Mouse (Mus musculus) heart, embryonic 15.5 days (tissue): ENCODE measurements around the gene Hsd17b14. TPM values are rescaled to one million over a fixed set of nuclear protein-coding genes. Genes with fewer than 3 reads are reported as not detected.

ENCODE experiments used
- ATAC-seq: fragments of 200-750 bp; cut with Nextera tagmentation; replicated peaks from 2 replicates; pipeline ENCODE4 v1.8.0; 2017; ENCODE audit warnings: low read depth, moderate TSS enrichment; ENCODE audit not compliant: insufficient number of reproducible peaks, insufficient read depth, low FRiP score
- H3K27ac ChIP-seq: fragments of 300-500 bp; sonication (generic); 2 replicates; pipeline ENCODE4 v1.5.1; 2015; ENCODE audit warnings: mild to moderate bottlenecking, inconsistent platforms
- H3K27me3 ChIP-seq: fragments of 300-500 bp; sonication (generic); 2 replicates; pipeline ENCODE4 v1.6.1; 2015; ENCODE audit warnings: inconsistent platforms
- H3K36me3 ChIP-seq: fragments of 300-500 bp; sonication (generic); 2 replicates; pipeline ENCODE4 v1.6.1; 2015; ENCODE audit warnings: mild to moderate bottlenecking, inconsistent platforms
- H3K4me1 ChIP-seq: fragments of 300-500 bp; sonication (generic); replicated peaks from 2 replicates; pipeline ENCODE4 v1.6.1; 2015; ENCODE audit warnings: inconsistent platforms
- H3K4me2 ChIP-seq: fragments of 300-500 bp; sonication (generic); 2 replicates; pipeline ENCODE4 v1.6.1; 2015; ENCODE audit warnings: inconsistent platforms, mild to moderate bottlenecking, moderate library complexity
- H3K4me3 ChIP-seq: fragments of 300-500 bp; sonication (generic); 2 replicates; pipeline ENCODE4 v1.5.1; 2015; ENCODE audit warnings: mild to moderate bottlenecking, inconsistent platforms
- H3K9ac ChIP-seq: fragments of 300-500 bp; sonication (generic); 2 replicates; pipeline ENCODE4 v1.6.1; 2015; ENCODE audit warnings: mild to moderate bottlenecking, inconsistent platforms
- H3K9me3 ChIP-seq: fragments of 300-500 bp; sonication (generic); replicated peaks from 2 replicates; pipeline ENCODE4 v1.6.1; 2016; ENCODE audit warnings: inconsistent platforms
- WGBS: fragments of 180-500 bp; shearing (Covaris S2); methylation state at CpG from one replicate; pipeline ENCODE4 v1.1.7; 2015; ENCODE audit warnings: mixed read lengths; 5-methylcytosine and 5-hydroxymethylcytosine counted together
- polyA plus RNA-seq: library from polyadenylated mRNA; unstranded; fragments of >200 nt; fragmentation: Nextera tagmentation; extraction: Ambion mirVana; gene quantifications from 2 replicates; pipeline ENCODE4 v1.2.1, GENCODE M21; 2015

Hsd17b14 gene
- polyA plus RNA-seq, 1 experiment from 2014 or later: 0.24 TPM

- no peak for ATAC-seq
- no peaks in the 10 kb centered on the region for H3K36me3 ChIP-seq
These were observed 14.1 kb downstream of the Hsd17b14 start for GRCm38 (mm10) chr7:45568601-45569473.

GRCm38 (mm10) chr7:45570103-45570741 is 15.5 kb downstream of the Hsd17b14 start, which contains the start of gene Bcat2:
Bcat2 (plus strand) TSS chr7:45570153.
- H3K27ac ChIP-seq: peak within 1 kb of the TSS; percentile 89
- WGBS: 1% methylated on average over 41 of the region's 42 CpGs
- H3K9ac ChIP-seq: peak within 1 kb of the TSS; percentile 80
- ATAC-seq: peak; percentile 64
- H3K4me3 ChIP-seq: peak within 1 kb of the TSS; percentile 65
- no peaks in the 10 kb centered on the region for H3K9me3 ChIP-seq
- H3K27me3 ChIP-seq: no peaks in the 10 kb centered on the region
- peaks cover 38% of the 10 kb centered on the region for H3K4me1 ChIP-seq
- H3K4me2 ChIP-seq: peak within 1 kb of the TSS; percentile 73
- no peaks in the 10 kb centered on the region for H3K36me3 ChIP-seq

More at GRCm38 (mm10) chr7:45568601-45569473, 14.1 kb downstream of the Hsd17b14 start:
- H3K27me3 ChIP-seq: no peaks in the 10 kb centered on the region
- peak overlapping the region; percentile 75 for H3K4me2 ChIP-seq
- peak overlapping the region; percentile 52 for H3K4me3 ChIP-seq
- peaks cover 30% of the 10 kb centered on the region for H3K4me1 ChIP-seq
- 72% methylated on average over 10 of the region's 10 CpGs for WGBS
- H3K9me3 ChIP-seq: no peaks in the 10 kb centered on the region
- H3K9ac ChIP-seq: no peak overlapping the region; the same call in 1 of the 2 replicates
- peak overlapping the region; percentile 88 for H3K27ac ChIP-seq

- no peak overlapping the region for H3K4me3 ChIP-seq
- no peaks in the 10 kb centered on the region for H3K9me3 ChIP-seq
- peaks cover 38% of the 10 kb centered on the region for H3K4me1 ChIP-seq
- H3K9ac ChIP-seq: no peak overlapping the region
- WGBS: 67% methylated on average over 1 of the region's 1 CpGs
- H3K4me2 ChIP-seq: no peak overlapping the region
- ATAC-seq: no peak
- no peak overlapping the region for H3K27ac ChIP-seq
- H3K27me3 ChIP-seq: no peaks in the 10 kb centered on the region
- peaks cover 13% of the 10 kb centered on the region; the same call in 1 of the 2 replicates for H3K36me3 ChIP-seq
These were observed 17.3 kb downstream of the Hsd17b14 start for GRCm38 (mm10) chr7:45571966-45572365.

DNA sequence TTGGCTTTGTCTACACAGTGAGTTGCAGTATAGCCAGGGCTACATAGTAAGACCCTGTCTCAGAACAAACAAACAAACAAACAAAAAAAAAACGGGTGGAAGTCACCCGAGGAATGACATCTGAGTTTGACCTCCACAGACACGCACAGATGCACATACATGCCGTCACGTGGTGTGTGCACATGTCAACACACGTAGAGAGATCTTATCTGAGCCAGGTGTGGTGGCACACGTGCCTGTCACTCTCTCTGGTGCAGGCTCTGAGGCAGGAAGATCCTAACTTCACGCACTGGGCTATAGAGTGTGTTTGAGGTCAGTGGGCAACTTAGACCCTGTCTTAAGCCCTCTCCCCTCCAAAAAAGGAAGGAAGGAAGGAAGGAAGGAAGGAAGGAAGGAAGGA is 19.3 kb downstream of the Hsd17b14 start:
- no peak overlapping the region for H3K9ac ChIP-seq
- H3K9me3 ChIP-seq: no peaks in the 10 kb centered on the region
- ATAC-seq: no peak
- H3K4me1 ChIP-seq: peaks cover 25% of the 10 kb centered on the region
- no peak overlapping the region for H3K27ac ChIP-seq
- no peak overlapping the region for H3K4me2 ChIP-seq
- no peaks in the 10 kb centered on the region for H3K27me3 ChIP-seq
- WGBS: 73% methylated on average over 8 of the region's 8 CpGs
- no peak overlapping the region for H3K4me3 ChIP-seq
- peaks cover 31% of the 10 kb centered on the region; the same call in 1 of the 2 replicates for H3K36me3 ChIP-seq

GRCm38 (mm10) chr7:45574472-45575379 is 20.0 kb downstream of the Hsd17b14 start:
- no peaks in the 10 kb centered on the region for H3K27me3 ChIP-seq
- peaks cover 33% of the 10 kb centered on the region; the same call in 1 of the 2 replicates for H3K36me3 ChIP-seq
- H3K4me1 ChIP-seq: peaks cover 24% of the 10 kb centered on the region
- no peak for ATAC-seq
- H3K9ac ChIP-seq: no peak overlapping the region
- H3K27ac ChIP-seq: no peak overlapping the region
- WGBS: 70% methylated on average over 15 of the region's 15 CpGs
- no peak overlapping the region for H3K4me2 ChIP-seq
- H3K9me3 ChIP-seq: no peaks in the 10 kb centered on the region
- no peak overlapping the region for H3K4me3 ChIP-seq

DNA sequence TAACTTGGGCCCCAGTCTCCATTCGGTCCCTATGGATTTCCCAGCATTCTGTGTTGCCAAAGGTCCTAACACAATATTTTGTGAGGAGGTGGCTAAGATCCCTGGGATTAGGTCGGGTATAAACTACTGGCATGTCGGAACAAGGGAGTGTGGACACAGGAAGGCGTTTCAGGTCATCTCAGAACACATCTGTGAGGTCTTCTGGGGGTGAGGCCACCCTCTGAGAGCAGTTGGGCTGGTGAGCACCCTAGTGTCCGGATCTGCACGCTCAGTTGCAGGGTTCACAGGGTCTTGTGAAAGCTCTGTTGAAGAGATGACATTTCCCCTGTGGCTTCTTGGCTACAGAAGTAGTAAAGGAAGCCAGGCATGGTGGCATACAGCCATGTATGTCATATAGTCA is 31.2 kb downstream of the Hsd17b14 start:
- 88% methylated on average over 6 of the region's 6 CpGs for WGBS
- no peaks in the 10 kb centered on the region for H3K27me3 ChIP-seq
- H3K9me3 ChIP-seq: no peaks in the 10 kb centered on the region
- no peak overlapping the region for H3K4me2 ChIP-seq
- H3K9ac ChIP-seq: no peak overlapping the region
- peaks cover 3% of the 10 kb centered on the region for H3K4me1 ChIP-seq
- no peak overlapping the region for H3K27ac ChIP-seq
- ATAC-seq: no peak
- H3K36me3 ChIP-seq: peaks cover 26% of the 10 kb centered on the region
- no peak overlapping the region for H3K4me3 ChIP-seq

- no peaks in the 10 kb centered on the region for H3K27me3 ChIP-seq
- WGBS: 92% methylated on average over 23 of the region's 23 CpGs
- no peak overlapping the region for H3K27ac ChIP-seq
- no peaks in the 10 kb centered on the region for H3K9me3 ChIP-seq
- ATAC-seq: no peak
- peaks cover 3% of the 10 kb centered on the region for H3K4me1 ChIP-seq
- peaks cover 24% of the 10 kb centered on the region for H3K36me3 ChIP-seq
- H3K4me2 ChIP-seq: no peak overlapping the region
- no peak overlapping the region for H3K9ac ChIP-seq
- no peak overlapping the region for H3K4me3 ChIP-seq
These were observed 33.2 kb downstream of the Hsd17b14 start for GRCm38 (mm10) chr7:45587631-45588592.

GRCm38 (mm10) chr7:45589173-45589572 is 34.5 kb downstream of the Hsd17b14 start:
- WGBS: 4% methylated on average over 19 of the region's 19 CpGs
- Histone ChIP-seq H3K27ac (no peak overlapping the region), H3K4me2 (peak overlapping the region; percentile 57), H3K36me3 (peaks cover 21% of the 10 kb centered on the region), H3K9ac (peak overlapping the region; percentile 17; the same call in 1 of the 2 replicates), H3K27me3 (no peaks in the 10 kb centered on the region), H3K9me3 (no peaks in the 10 kb centered on the region), H3K4me3 (peak overlapping the region; percentile 38), H3K4me1 (peaks cover 3% of the 10 kb centered on the region)
- peak; percentile 98 for ATAC-seq

DNA sequence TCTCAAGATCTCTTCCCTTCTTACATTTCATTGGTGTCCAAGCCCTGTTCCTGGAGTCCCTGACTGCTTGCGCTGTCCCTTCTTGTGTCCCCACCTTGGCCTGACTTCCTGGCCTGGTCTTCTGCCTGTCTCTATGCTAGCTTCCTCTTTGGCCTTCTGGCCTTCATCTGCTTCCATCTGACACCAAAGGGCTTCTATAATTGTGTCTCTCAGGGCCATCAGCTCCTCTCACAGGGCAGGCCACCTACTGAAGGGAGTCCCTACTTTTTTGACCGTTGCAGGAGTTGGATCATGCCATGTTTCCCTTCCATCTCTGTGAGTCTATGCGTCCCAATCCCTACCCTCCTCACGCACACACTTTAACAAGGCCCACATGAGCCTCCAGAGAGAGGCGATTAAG is 35.2 kb downstream of the Hsd17b14 start:
- H3K27me3 ChIP-seq: no peaks in the 10 kb centered on the region
- H3K4me1 ChIP-seq: peaks cover 3% of the 10 kb centered on the region
- no peaks in the 10 kb centered on the region for H3K9me3 ChIP-seq
- no peak overlapping the region; the same call in 1 of the 2 replicates for H3K4me2 ChIP-seq
- no peak overlapping the region for H3K27ac ChIP-seq
- H3K36me3 ChIP-seq: peaks cover 16% of the 10 kb centered on the region
- 94% methylated on average over 5 of the region's 5 CpGs for WGBS
- no peak overlapping the region for H3K4me3 ChIP-seq
- no peak overlapping the region for H3K9ac ChIP-seq
- ATAC-seq: no peak

- WGBS: 62% methylated on average over 3 of the region's 3 CpGs
- Histone ChIP-seq H3K4me2 (no peak overlapping the region), H3K36me3 (peaks cover 6% of the 10 kb centered on the region; the same call in 1 of the 2 replicates), H3K9me3 (no peaks in the 10 kb centered on the region), H3K4me3 (no peak overlapping the region), H3K4me1 (peaks cover 3% of the 10 kb centered on the region), H3K27ac (no peak overlapping the region), H3K9ac (no peak overlapping the region), H3K27me3 (no peaks in the 10 kb centered on the region)
- no peak for ATAC-seq
These were observed 36.2 kb downstream of the Hsd17b14 start for GRCm38 (mm10) chr7:45590874-45591273.
